Mouse (Mus musculus) heart, postnatal 36 days (tissue): ENCODE data around the gene Otud4. TPM values are rescaled to one million over a fixed set of nuclear protein-coding genes. Genes with fewer than 3 reads are reported as not detected.
"Not testable (repeated sequence)": the region's sequence is repeated elsewhere in the genome, so short reads cannot be mapped to it uniquely, and the experiment has no call there.

Source experiments
- DNase-seq, 2 experiments: peaks; one replicate each; pipeline ENCODE4 v3.0.0; 2021 to 2022
- intact Hi-C: fragments of 180-260 bp; cut with DNase I; formaldehyde crosslinking; loops from one replicate; pipeline ENCODE4 v1.15.1; 2025
- total RNA-seq, 2 experiments: library from RNA; stranded (reverse); gene quantifications; 2 replicates each; pipeline ENCODE4 v1.2.3; 2021

Gene Otud4
- 10 to 100 TPM; 44.8 to 55.3 TPM for total RNA-seq

DNA sequence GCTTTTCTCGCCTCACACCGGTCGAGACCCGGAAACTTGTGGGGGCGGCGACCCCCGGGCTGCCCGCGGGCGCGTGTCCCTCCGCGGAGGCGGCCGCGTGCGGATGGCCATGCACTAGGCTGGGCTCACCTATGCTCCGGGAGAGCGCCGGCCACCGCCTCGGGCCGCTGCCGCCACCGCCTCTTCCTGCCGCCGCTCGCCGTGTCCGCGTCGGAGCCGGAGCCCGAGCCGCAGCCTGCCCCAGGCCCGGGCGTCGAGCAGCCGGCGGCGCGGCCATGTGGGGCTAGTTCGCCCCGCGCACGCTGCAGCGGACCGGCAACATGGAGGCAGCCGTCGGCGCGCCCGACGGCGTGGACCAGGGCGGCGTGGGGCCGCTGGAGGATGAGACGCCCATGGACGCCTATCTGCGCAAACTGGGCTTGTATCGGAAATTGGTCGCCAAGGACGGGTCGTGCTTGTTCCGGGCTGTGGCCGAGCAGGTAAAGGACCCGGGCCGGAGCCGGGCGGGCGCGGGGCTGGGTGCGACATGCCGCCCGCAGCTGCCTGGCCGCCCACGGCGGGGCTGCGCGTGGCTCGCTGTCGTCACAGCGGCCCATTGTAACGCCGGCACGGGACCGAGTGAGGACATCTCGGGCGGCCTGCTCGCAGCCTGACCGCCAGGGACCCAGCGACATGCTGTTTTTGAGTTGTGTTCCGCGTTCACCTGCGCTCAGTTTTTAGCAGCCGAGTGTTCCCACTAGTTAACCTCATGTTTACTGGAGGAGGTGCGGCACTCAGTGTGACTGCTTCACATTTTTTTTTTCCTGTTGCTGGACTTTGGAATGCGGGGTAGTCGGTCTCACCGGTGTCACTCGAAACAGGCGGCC, at the start of gene Otud4:
TSS of gene Otud4 (plus strand) at position 33 of the 866 bp plus-strand sequence.
- intact Hi-C loops = loop anchor here (2.0 to 10.0 kb wide), 4 partner anchors 55 to 615 kb away; partner anchors contain the start of gene Zfp827
- DNase-seq = peak; percentile 47 to 62

DNA sequence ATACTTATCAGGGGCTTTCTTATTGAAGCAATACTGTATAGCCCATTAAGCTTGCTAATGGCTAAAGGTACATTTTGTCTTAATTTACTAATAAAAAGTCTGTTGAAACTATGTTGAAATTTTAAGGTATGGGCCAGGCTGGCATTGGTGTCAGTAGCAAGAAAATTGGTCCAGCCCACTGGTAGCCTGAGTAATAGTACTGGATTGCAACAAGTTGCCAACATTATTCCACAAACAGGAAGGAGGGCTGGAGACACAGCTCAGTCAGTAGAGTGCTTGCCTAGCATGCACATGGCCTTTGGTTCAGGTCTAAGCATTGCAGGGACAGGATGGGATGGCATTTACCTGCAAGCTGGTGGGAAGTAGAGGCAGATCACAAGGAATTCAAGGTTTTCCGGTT, 38.5 kb upstream of the Otud4 start:
- intact Hi-C loops = no loop called here

DNA sequence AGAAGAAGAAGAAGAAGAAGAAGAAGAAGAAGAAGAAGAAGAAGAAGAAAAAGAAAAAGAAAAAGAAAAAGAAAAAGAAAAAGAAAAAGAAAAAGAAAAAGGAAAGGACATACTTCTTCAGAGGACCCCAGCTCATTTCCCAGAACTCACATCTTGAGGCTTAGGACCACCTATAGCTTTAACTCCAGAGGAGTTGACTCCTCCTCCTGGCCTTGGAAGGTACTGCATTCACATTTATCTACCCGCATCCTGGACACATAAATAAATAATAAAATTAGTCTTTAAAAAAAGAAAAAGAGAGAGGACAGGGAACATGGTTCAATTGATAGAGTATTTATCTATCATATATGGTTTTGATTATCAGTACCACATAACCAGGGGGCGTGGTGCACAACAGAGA, 36.2 kb upstream of the Otud4 start:
- intact Hi-C loops, DNase-seq: not testable (repeated sequence)

More for the DNA sequence above, 38.5 kb upstream of the Otud4 start:
- no peak for DNase-seq

DNA sequence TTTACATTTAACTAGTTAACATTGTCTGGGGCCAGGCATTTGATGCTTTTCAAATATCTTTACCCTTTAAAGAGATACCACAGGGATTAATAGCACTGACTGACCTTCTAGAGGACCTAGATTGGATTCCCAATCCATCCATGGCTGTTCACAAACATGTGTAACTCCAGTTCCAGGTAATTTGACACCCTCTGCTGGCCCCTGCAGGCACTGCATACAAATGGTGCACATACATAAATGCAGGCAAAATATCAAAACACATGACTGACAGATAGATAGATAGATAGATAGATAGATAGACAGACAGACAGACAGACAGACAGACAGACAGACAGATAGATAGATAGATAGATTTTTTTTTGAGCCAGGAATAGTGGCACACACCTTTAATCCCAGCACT, 33.2 kb upstream of the Otud4 start:
- intact Hi-C loops = no loop called here
- DNase-seq = no peak

DNA sequence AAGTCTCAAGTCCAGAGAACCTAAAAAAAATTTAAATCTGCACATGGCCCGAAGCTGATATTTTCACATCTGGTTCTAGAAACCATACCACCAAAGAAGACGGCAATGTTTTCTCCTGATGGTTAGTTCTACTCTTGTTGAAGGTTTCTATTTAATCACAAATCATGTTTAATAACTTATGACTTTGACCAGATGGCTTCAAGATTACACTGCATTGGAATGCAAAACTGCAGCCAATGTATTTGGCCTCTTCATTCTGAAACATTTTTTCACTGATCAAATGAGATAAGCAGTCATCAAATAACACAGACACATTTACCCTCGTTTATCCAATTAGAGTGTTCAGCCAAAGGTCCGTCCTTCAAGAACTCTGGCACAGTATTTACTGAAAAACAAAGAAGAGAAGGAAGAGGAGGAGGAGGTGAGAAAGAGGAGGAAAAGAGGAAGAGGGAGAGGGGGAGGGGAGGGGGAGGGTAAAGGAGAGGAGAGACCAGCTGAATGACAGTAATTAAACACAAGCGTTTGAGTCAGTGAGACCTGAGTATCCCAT, 32.6 kb upstream of the Otud4 start:
- no peak for DNase-seq
- intact Hi-C loops = no loop called here

DNA sequence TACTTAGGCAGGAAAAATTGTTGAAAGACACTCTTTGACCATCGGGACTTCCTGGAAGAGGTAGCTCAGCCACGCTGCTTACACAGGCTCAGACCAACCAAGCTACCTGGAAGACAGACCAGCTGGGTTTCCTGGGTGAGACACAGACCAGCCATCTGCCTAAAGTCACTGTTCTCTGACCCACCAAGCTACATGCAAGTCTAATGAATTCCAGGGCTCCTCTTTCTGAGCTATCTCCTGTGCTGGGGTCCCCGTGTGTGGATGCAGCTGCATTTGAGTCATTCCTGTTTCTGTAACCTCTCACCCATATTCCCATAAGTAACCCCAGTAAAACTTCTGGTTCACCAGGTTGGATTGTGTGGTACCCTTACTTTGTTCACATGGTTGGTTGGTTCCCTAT, 30.7 kb upstream of the Otud4 start:
- DNase-seq = no peak
- intact Hi-C loops = no loop called here

DNA sequence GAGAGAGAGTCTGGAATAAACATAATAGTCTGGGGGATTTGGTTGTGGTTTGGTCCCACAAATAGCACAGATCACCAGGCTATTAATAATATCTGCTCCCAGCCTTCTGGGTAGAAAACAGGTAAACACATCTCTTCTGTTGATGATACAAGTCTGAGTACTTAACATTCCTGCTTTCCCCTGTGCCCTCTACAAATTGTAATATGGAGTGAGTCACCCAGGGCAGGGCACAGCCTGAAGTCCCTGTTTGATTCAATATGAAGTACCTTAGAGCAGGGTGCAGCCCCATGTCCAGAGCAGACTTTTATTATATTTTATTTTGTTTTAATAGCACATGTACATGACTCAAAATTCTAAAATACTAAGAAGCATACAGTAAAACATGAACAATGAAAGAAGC, 29.1 kb upstream of the Otud4 start:
- no peak for DNase-seq
- intact Hi-C loops = no loop called here

DNA sequence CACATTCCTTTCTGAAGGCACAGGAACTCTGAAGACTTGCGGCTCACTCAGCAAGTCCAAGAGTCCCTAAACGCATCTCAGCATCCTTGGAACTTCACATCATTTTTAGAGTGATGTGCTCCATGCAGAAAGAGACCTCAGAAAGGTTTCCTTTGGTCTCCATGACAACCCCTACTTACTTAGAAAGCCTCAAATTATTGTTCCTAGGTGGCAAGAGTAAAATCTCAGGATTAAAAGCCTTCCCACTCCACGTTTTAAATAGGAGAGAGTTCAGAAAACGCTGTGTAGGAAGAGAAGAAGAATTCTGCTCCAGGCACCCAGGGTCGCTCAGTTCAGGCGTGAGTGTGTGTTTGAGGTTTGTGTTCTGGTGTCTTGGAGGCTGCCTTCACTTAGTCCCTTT, 27.1 kb upstream of the Otud4 start:
- intact Hi-C loops = no loop called here
- no peak for DNase-seq

DNA sequence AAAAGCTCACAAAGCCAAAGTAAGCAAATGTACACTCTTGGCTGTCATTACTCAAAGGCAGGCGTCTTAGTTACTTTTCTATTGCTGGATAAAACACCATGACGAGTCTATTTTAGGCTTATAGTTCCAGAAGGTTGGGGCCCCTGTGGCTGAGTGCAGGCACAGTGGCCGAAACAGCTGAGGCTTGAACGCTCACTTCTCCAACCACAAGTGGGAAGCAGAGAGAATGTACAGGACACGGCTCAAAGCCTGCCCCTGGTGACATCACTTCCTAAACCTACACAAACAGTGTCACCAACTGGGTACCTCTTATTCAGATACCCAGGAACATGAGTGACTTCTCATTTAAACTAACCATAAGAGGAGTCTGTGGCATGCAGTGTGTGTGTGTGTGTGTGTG, 26.5 kb upstream of the Otud4 start:
- DNase-seq = peak in 1 of 2 experiments; percentile 7
- intact Hi-C loops = no loop called here

DNA sequence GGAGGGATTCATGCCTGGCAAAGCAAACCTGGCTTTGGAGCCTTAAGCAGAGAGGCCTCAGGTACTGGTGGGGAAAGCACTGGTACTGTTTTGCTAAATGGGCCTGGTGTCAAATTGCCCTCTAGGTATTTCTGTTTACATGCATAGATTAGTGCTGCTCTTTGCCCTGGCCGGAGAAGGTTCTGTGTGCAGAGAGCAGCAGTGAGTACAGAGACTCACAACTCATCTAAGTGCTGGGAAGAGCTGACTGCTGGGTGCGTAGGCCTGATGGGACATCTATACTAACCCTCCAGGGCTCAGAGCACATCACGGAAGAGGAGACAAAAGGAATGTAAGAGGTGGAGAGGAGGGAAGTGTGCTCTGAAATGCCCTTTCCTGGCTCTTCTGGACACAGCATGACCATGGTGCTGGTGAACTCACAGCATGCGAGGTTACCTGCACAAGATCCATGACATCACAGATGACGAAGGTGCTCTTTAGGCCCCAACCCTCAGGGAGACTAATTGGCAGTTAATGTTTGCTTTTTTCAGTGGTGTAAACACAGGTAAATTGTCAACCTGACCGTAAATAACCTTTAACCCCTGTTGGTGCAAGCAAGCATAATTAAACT, 23.6 kb upstream of the Otud4 start:
- intact Hi-C loops = no loop called here
- no peak for DNase-seq

DNA sequence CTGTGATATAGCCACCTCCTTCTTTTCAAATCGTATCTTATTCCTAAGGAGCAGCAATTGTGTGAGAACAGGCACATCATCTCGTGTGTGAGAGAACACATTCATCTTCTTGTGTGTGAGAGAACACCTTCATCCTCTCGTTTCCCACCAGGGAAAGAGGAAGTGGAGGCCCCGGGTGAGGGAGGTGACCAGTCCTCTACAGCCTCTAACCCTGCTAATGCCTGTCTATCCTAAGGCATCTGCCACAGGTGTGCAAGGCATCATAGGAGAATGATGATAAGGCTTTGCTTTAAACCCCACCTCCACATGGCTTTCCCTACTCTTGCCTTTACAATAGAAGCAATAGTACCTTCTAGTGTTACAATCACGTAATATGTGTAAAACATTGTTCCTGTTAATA, 20.5 kb upstream of the Otud4 start:
- no peak for DNase-seq
- intact Hi-C loops = no loop called here

DNA sequence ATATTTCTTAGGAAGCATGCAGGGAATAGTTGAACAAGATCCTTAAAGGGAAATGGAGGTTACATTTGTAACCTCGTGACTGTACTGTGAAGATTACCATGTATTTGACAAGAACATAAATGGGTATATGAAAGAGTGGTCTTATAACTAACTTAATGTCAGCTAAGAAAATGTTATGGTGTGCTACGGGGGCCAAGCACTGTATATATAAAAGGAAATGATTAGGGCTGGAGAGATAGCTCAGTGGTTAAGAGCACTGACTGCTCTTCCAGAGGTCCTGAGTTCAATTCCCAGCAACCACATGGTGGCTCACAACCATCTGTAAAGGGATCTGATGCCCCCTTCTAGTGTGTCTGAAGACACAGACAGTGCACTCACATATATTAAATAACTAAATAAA, 20.1 kb upstream of the Otud4 start:
- DNase-seq = no peak
- intact Hi-C loops = no loop called here

DNA sequence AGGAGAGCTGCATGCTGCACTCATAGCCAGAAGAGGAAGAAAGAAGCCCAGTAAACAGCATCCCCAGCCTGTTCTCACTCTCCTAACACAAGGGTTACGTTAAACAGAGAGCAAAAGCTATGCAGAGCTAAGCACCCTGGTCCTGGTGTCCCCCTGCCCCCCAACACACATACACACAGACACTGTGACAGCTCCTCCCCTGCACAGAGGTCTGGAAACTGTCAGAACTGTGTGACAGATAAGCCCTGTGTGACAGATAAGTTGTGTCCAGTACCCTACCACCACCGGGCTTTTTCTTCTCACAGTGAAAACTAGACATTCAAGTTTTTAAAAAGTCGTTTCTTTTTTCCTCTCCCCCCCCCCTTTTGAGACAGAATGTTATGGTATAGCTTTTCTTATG, 19.4 kb upstream of the Otud4 start:
- intact Hi-C loops = no loop called here
- DNase-seq = no peak

DNA sequence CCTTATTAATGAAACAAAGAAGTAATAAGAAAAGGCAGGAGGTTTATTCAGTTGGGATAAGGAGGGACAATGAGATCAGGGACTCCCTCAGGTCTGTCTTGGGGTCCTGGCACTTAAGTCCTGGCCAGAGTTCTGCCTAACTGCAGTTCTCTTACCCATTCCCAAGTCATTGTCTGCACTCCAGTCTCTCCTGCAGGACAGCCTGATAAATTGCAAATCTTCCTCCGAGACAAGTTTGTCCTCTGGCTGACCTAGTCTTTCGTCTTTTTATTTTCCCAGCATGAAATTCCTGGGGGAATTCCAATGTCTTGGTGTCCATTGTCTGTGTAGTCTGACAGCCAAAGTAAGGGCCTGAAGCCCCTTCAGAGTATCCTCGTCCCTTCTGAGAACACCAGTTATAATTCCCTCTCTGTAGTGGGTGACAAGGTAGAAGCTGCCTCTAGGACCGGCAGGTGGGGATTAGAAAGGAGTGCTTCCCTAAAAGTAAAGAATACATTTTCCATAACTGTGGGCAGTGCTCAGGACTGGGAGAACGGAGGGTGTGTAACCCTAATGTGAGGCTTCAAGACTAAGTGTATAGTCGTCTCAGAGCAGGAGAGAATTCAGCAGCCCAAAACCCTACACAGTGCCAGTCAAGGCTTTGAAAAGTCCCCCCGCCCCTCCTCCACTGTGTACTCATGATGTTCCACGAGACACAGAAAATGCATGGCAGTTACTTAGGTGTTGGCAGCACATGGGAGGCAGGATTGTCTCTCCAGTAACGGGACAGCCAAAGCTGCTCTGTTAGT, 18.7 kb upstream of the Otud4 start:
- intact Hi-C loops = no loop called here
- DNase-seq = no peak

DNA sequence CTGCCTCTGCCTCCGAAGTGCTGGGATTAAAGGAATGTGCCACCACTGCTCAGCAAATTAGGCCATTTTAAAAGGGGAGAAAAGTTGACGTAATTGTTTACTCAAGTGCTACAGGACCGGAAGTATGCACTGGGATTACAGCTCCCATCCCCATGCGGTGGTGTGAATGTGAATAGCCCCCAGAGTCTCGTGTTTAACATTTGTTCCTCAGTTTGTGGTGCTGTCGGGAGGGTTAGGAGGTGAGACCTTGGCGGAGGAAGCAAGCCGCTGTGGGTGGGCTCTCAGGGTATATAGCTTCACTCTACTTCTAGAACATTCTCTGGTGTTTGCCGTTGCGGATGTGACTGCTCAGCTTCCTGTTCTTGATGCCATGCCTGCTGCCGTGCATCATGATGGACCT, 17.1 kb upstream of the Otud4 start:
- intact Hi-C loops = no loop called here
- no peak for DNase-seq

DNA sequence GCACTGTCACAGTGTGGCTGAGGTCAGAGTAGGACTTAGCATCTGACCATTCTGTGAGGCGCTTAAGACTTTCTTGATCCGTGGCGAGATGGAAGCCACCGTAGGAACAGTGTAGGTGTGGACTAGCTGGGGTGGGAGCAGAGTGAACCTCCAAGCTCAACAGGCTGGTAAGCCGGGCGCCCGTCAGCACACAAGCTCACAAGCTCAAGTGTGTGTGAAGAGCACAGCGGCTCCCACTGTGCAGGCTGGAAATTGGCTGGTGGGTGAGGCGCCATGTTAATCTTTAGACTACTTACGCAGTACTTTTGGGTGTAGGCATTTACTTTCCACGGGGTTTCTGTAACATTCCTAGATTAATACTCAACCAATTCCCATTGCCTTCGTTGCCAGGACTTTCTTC, 16.1 kb upstream of the Otud4 start:
- intact Hi-C loops = no loop called here
- no peak for DNase-seq

DNA sequence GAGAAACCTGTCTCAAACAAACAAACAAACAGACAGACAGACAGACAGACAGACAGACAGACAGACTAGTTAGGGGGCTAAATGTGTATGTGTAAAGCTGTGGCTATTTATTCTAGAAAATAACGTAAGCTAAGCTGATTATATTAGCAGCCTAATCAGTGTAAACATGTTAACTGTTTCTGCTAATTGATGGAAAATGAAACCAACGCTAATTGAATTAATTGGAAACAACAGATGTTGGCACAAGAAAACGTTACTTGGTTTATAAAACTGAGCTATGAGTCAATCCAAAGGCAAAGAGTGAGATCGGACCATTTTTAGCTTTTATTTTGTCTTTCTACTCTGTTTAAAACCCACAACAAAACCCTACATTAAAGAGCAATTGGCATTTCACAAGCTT, 15.0 kb upstream of the Otud4 start:
- no peak for DNase-seq
- intact Hi-C loops = no loop called here

DNA sequence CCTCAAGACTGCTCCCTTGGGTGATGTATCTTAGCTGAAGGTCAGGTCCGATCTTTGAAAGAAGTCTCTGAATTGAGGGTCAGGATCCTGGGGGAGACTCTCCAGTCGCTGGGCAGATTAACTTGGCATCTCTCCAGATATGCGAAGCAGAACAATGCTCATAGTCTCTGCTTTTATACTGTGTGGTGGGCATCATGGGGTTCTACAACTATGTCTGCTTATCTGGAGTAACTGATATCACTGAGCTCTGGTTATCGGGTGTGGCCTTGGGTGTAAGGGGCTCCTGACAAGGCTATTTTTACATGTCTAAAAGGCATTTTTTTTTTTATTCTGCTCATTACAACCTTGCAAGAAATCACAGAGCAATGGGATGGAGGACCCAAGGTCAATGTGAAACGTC, 13.2 kb upstream of the Otud4 start:
- intact Hi-C loops = no loop called here
- DNase-seq = no peak

DNA sequence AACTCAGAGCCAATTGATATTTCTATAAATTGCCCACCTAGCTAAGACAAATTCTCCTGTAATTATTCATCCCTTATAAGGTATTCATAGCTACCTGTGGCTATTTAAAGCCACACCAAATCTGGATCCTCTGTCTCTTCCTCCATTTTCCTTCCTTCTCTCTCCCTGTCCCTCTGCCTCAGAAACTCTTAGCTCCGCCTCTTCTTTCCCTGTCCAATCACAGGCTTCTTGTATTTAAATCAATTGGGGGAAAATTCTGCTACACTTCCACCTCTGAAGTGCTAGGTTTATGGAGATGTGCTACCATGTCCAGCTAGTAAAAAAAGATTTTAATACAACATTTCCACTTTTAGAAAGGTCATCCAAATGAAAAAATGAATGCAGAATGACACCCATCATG, 3.9 kb upstream of the Otud4 start:
- no peak for DNase-seq
- intact Hi-C loops = loop anchor here (5.0 to 10.0 kb wide), 3 partner anchors 233 to 611 kb away; partner anchors contain the start of gene Zfp827

DNA sequence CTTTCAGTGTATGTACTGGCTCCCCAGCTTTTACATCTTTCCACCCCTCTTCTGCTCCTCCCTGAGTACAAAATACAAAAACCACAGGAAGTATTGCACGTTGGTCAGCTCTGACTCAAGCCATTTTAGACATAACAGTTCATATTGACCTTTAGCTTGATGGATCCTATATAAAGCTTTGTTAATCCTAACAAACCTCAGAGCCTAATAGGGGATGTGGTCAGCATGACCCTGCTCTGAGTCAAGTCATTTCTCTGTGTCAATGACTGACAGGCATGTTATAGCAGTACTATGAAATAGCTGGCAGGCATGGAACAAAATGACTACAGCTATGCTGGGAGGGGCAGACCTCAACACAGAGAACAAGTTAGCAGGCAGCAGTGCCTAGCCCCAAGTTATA, 3.3 kb upstream of the Otud4 start:
- intact Hi-C loops = loop anchor here (5.0 to 10.0 kb wide), 3 partner anchors 234 to 611 kb away; partner anchors contain the start of gene Zfp827

DNA sequence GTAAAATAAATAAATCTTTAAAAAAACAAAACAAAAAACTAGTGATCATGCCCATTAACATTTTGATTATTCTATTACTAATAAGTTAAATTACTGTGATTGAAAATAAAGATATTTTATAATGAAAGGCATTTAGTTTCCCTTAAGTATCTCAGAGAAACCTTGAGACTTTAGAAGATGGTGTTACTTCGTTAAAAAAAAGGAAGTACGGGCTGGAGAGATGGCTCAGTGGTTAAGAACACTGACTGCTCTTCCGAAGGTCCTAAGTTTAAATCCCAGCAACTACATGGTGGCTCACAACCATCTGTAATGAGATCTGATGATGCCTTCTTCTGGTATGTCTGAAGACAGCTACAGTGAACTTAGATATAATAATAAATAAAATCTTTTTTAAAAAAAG, 2.2 kb upstream of the Otud4 start:
- intact Hi-C loops = loop anchor here (5.0 to 10.0 kb wide), 3 partner anchors 235 to 612 kb away; partner anchors contain the start of gene Zfp827
- DNase-seq = no peak

More for the DNA sequence above, 3.3 kb upstream of the Otud4 start:
- DNase-seq = no peak
